In the genomic region with DNA sequence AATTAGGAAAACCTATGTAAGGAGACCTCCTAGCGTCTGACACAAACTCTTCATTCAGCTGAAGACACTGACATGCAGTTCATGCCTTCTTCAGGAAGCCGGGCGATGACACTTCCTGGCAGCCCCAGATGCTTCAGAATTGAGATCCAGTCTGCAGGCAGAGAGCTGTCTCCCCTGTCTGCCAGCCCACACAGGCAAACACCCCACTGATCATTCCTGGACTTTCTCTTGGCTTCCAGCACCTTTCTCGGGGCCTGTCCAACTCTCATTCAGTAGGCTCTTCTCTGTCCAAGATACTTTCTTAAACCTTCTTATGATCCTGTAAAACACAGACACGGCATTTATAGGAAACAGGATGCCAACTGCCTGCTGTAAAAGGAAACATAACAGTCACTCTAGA, we compare ENCODE assay signal across 36 mouse cellular contexts. TPM values are rescaled to one million over a fixed set of nuclear protein-coding genes. Genes with fewer than 3 reads are reported as not detected.
"Had no signal": no experiment of that assay in that cellular context is flagged by ENCODE, and none has a peak within 500 bp of the region (broad histone marks: within the 10 kb centered on the region; RNA-seq: fewer than 3 reads in every experiment).

No protein-coding gene starts in this region.

- DNase-seq: heart, postnatal 10 days; heart, postnatal 14 days; heart, postnatal 36 days; heart, postnatal 4 days; kidney, adult 11 months; kidney, adult 18-20 months; kidney, adult 2 months; kidney, adult 8-10 months; kidney, adult 9 months; kidney, postnatal 10 days; kidney, postnatal 14 days; kidney, postnatal 25 days; kidney, postnatal 36 days; kidney, postnatal 4 days; layer of hippocampus, adult 9-11 months; layer of hippocampus, postnatal 36 days had no signal

- H3K9ac ChIP-seq: heart, embryonic 12.5 days; heart, embryonic 13.5 days; heart, embryonic 15.5 days; hindbrain, embryonic 12.5 days; hindbrain, embryonic 13.5 days; hindbrain, embryonic 14.5 days; hindbrain, embryonic 15.5 days; intestine, embryonic 15.5 days; kidney, embryonic 15.5 days had no signal

- H3K9me3 ChIP-seq: heart, embryonic 12.5 days; heart, embryonic 13.5 days; heart, embryonic 15.5 days; hindbrain, embryonic 10.5 days; hindbrain, embryonic 12.5 days; hindbrain, embryonic 13.5 days; hindbrain, embryonic 15.5 days; intestine, embryonic 15.5 days; kidney, embryonic 15.5 days had no signal

- H3K36me3 ChIP-seq: heart, embryonic 12.5 days; heart, embryonic 13.5 days; heart, embryonic 15.5 days; hindbrain, embryonic 10.5 days; hindbrain, embryonic 12.5 days; hindbrain, embryonic 13.5 days; hindbrain, embryonic 15.5 days; intestine, embryonic 15.5 days; kidney, embryonic 15.5 days had no signal

- H3K4me2 ChIP-seq: heart, embryonic 12.5 days; heart, embryonic 13.5 days; heart, embryonic 15.5 days; hindbrain, embryonic 12.5 days; hindbrain, embryonic 13.5 days; hindbrain, embryonic 14.5 days; hindbrain, embryonic 15.5 days; intestine, embryonic 15.5 days; kidney, embryonic 15.5 days had no signal

- H3K27me3 ChIP-seq: heart, embryonic 12.5 days; heart, embryonic 13.5 days; heart, embryonic 15.5 days; hindbrain, embryonic 12.5 days; hindbrain, embryonic 13.5 days; hindbrain, embryonic 15.5 days; intestine, embryonic 15.5 days; kidney, embryonic 15.5 days had no signal

- H3K4me3 ChIP-seq: heart, embryonic 12.5 days; heart, embryonic 13.5 days; heart, embryonic 15.5 days; hindbrain, embryonic 10.5 days; hindbrain, embryonic 12.5 days; hindbrain, embryonic 13.5 days; hindbrain, embryonic 15.5 days; intestine, embryonic 15.5 days; kidney, embryonic 15.5 days; layer of hippocampus, adult 2 months; left cerebral cortex, adult 2 months had no signal

- ATAC-seq: hindbrain, embryonic 16.5 days; hindbrain, postnatal 0 days; inflammation-experienced regulatory T-cells, adult 6 months; intestine, embryonic 15.5 days; intestine, embryonic 16.5 days; intestine, postnatal 0 days had no signal

- H3K4me1 ChIP-seq: heart, embryonic 12.5 days; heart, embryonic 13.5 days; heart, embryonic 15.5 days; hindbrain, embryonic 10.5 days; hindbrain, embryonic 12.5 days; hindbrain, embryonic 13.5 days; hindbrain, embryonic 15.5 days; intestine, embryonic 15.5 days; kidney, embryonic 15.5 days had no signal

- H3K27ac ChIP-seq: heart, embryonic 13.5 days; heart, embryonic 15.5 days; hindbrain, embryonic 10.5 days; hindbrain, embryonic 12.5 days; hindbrain, embryonic 13.5 days; hindbrain, embryonic 14.5 days; hindbrain, embryonic 15.5 days; hindbrain, postnatal 0 days; intestine, embryonic 15.5 days; kidney, embryonic 15.5 days; kidney, postnatal 0 days; layer of hippocampus, adult 2 months; left cerebral cortex, adult 2 months had no signal

RNA-seq across cellular contexts. Expression of gene Adamts16, which starts 50.0 kb away (rescaled TPM):
- total RNA-seq: heart, postnatal 25 days; heart, postnatal 36 days; hematopoietic stem cell, adult 5-6 weeks had no signal
- polyA plus RNA-seq: inflammation-experienced regulatory T-cells, adult 6 months had no signal
